Mouse (Mus musculus) T-helper 2 cell (primary cell): ENCODE data around the gene Cep112.

Experiments
- in situ Hi-C: fragments of 300-600 bp; cut with MboI, MseI; formaldehyde crosslinking; loops from one replicate; pipeline ENCODE4 v1.15.1; 2025; ENCODE audit warnings: high pct_unique_total_duplicates

The Cep112 gene

DNA sequence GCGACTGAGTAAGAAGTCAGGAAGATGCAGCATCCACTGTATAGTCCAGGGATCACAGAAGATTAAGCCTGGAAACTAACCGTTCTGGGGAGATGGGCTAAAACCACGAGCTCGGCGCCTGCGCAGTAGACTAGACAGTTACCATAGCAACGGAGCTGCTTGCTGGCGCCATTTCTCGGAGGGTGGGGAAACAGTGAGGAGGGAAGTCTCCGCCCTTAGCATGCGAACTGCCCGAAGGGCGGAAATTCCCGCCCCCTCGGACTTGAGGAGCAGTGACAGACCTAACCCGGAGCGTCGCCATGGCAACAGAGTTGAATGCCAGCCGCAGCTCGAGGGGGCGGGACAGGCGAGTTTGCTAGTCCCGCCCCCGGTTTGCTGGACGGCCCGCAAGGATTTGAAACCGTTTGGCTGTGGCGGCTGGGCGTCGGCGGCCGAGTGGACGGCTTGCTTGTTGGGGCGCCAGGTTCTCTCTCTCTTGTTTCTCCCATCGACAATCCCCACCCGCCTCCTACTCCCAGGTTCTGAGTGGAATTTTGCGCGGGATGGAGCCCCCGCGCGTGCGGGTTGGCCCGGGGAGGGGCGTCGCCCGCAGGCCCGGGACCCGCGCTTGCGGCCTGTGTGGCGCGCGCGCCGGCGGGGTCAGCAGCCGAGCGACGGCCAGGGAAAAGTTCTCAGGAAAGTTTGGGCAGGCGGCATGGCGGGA lies at the start of gene Cep112:
TSS of gene Cep112 (plus strand) at position 304 of the 703 bp plus-strand sequence.
- in situ Hi-C loops = loop anchor here (10.0 kb wide), 1 partner anchor 1910 kb away; the partner anchor contains the start of gene Abca5

- in situ Hi-C loops = no loop called here
These were observed 48.2 kb upstream of the Cep112 start for GRCm38 (mm10) chr11:108376815-108377214.

- in situ Hi-C loops = no loop called here
These were observed 47.2 kb upstream of the Cep112 start for GRCm38 (mm10) chr11:108377680-108378362.

- in situ Hi-C loops = no loop called here
These were observed 46.6 kb upstream of the Cep112 start for GRCm38 (mm10) chr11:108378363-108378751.

- in situ Hi-C loops = no loop called here
These were observed 42.3 kb upstream of the Cep112 start for GRCm38 (mm10) chr11:108382664-108383063.

DNA sequence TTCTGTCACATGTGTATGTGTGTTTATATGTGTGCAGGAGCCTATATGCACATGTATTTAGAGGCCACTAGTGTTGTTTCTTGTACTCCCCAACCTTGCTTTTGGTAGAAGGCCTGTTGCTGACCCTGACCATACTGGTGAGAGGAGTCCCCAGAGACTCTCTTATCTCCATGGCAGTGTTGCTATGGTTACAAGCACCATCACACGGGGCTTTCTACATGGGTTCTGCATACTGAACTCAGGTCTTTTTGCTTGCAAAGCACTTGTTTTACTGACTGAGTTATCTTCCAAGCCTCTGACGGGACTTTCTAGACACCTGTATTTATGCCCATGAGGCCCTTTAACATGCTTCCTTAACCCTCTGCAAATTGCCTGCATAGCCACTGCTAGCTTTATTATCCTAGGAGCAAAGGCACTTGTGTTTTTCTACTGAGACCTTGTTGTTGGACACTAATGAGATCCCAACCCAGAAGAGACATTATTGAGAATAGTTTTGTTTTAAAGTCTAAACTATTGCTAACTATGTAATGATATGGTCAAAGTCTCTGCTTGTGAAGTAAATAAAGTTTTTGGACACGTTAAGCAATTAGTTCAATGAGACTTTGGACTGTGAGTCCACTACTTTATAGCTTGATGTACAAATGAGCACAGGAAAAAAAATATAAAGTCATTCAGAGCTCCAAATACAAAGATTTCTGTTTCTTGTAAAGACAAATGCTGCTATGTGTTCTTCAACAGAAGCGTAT lies 39.9 kb upstream of the Cep112 start:
- in situ Hi-C loops = no loop called here

GRCm38 (mm10) chr11:108385666-108386024 lies 39.3 kb upstream of the Cep112 start:
- in situ Hi-C loops = no loop called here

DNA sequence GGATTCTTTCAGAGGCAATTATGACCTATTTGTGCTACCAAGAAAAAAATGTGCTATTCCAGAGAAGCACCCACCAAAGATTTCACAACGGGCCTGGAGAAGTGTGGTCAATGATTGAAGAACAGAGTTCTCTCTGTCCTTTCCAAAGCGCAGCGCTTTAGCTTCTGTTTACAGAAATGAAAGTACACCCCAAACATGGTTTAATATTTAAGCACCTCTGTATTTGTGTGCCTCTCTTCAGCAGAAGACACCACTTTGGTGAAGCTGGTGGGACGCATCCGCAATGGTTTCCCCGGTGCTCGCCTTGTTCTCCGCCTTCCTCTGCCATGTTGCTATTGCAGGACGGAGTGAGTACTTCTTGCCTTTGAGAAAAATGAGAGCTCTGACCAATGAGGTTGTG lies 29.9 kb upstream of the Cep112 start:
- in situ Hi-C loops = no loop called here

DNA sequence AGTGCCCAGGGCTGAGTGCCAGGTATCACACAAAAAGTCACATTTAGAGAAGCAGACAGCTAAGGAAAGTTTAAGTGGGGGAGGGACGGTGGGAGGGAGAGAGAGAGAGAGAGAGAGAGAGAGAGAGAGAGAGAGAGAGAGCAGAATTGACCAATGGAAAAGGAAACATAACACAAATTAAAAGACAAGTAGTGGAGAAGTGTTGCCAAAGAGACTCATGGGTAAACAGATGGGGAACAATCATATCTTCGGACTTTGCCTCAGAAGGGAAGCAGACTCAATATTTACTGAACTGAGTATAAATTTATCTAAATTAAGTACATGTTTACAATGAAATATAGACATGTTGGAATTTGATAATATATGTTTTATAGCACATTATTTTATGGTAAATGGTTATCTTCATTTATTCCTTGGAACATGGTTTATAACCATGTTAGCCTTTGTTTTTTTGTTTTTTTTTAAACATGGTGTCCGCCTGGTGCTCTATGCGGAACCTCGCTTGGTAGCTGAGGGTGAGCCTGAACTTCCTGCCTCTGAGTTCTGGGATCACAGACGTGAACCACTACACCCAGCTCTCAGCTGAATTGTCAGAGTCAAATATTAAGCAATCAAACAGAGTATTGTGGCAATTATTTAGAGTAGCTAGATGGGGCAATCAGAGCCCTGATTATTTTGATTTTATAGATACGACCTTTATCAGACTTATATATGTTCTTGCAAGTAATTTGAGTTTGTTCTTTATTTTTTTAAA lies 28.7 kb upstream of the Cep112 start:
- in situ Hi-C loops = no loop called here

- in situ Hi-C loops = loop anchor here (10.0 kb wide), 1 partner anchor 405 kb away; no protein-coding TSS in a partner anchor
These were observed 14.9 kb upstream of the Cep112 start for GRCm38 (mm10) chr11:108409876-108410644.

DNA sequence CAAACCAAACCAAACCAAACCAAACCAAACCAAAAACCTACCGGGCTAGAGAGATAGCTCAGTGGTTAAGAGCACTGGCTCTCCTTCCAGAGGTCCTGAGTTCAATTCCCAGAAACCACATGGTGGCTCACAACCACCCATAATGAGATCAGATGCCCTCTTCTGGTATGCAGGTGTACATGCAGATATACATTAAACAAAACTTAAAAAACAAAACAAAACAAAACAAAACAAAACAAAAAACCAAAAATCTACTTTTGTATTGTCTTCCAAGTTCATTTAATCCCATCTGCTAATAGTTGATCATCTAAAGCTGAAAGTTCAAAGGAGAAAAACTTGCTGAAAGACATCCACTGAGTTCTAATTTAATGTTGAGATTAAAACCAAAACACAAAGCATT lies 8.6 kb upstream of the Cep112 start:
- in situ Hi-C loops = loop anchor here (5.0 to 10.0 kb wide), 2 partner anchors 412 to 539 kb away; no protein-coding TSS in a partner anchor

- in situ Hi-C loops = loop anchor here (5.0 to 10.0 kb wide), 2 partner anchors 414 to 541 kb away; no protein-coding TSS in a partner anchor
These were observed 6.5 kb upstream of the Cep112 start for GRCm38 (mm10) chr11:108418540-108418939.

DNA sequence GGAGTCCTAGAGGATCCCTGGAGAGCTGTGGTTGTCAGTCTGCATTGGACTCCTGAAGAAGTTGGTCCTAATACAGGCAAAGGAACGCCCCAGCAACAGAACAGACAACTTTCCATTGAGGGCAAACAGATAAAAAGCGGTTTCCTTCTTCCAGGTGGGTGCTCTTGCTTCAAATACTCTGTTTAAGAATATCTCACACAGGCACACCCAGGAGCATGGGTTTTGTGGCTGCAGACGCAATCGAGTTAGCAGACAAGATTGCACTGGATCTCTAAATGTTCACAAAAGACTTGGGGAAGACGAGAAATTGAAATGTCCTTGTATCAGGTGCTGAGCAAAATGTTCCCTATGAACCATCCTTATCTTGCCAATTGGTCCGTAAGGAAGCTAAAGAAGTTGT lies 5.8 kb upstream of the Cep112 start:
- in situ Hi-C loops = loop anchor here (5.0 to 10.0 kb wide), 2 partner anchors 414 to 542 kb away; no protein-coding TSS in a partner anchor

GRCm38 (mm10) chr11:108420751-108421150 lies 4.2 kb upstream of the Cep112 start:
- in situ Hi-C loops = loop anchor here (10.0 kb wide), 1 partner anchor 1914 kb away; the partner anchor contains the start of gene Abca5

- in situ Hi-C loops = loop anchor here (10.0 kb wide), 1 partner anchor 1912 kb away; the partner anchor contains the start of gene Abca5
These were observed 1.8 kb upstream of the Cep112 start for GRCm38 (mm10) chr11:108423221-108423620.

DNA sequence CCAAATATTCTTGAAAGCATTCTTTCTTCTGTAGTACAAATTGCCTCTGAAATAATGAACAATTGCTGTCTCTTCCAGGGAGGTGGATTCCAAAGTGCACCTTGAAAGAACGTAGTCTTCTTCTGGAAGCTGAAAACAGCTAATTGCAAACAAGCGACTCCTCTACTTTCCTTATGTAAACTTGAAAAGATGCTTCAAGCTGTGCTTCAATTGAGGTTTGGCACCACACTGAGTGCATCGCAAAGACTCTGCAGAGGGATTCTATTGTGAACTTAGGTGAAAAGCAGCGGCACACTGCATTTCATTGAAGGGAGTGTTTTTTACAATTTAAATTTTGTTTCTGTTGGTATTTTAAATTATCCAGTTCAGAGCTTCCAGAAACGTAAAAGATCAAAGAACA lies 881 bp upstream of the Cep112 start:
- in situ Hi-C loops = loop anchor here (10.0 kb wide), 1 partner anchor 1911 kb away; the partner anchor contains the start of gene Abca5

DNA sequence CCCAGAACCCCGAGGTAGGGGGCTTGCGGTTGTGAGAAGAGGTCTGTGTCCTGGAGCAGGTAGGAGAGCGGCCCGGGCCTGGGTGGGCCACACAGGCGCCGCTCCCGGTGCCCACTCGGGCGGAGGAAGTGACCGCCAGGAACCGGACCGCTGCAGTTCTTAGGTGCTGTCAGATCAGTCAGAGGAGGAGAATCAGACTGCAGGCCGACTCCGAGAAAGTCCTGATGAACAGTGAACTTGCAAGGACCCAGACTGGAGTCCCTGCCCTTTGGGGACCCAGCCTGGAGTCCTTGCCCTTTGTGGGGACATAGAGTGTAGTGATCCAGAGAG lies 565 bp downstream of the Cep112 start:
- in situ Hi-C loops = loop anchor here (10.0 kb wide), 1 partner anchor 1909 kb away; the partner anchor contains the start of gene Abca5

DNA sequence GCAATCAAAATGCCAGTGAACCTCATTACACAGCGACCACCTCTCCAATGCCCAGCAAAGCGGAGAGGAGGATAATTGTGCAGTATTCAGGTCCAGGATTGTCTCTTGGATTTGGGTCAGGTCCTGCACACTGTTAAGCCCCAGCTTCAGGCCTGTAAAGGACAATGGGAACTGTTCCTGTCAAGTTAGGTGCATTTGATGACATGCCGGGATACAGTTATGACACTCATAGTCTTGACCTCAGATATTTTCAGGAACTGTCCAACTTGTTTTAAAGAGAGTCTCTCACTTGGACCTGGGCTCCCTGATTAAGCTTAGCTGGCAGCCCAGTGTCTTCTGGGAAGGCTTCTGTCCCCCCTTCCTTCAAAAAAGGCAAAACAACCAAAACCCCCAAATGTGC lies 1.1 kb downstream of the Cep112 start:
- in situ Hi-C loops = loop anchor here (10.0 kb wide), 1 partner anchor 1909 kb away; the partner anchor contains the start of gene Abca5

DNA sequence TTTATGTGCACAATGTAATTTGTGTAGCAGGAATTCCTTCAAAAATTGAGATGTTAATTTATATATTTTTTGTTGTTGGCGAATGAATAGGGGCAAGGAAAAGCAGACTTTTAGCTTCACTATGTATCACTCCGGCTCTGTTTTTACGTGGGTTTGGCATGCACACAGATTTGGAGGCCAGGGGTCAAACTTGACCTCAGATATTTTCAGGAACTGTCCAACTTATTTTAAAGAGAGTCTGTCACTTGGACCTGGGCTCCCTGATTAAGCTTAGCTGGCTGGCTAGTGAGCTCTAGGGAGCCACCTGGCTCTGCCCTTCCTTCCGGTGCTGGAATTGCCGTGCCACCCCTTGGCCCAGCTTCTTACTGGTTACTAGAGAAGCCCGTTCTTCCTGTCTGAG lies 2.2 kb downstream of the Cep112 start:
- in situ Hi-C loops = loop anchor here (10.0 kb wide), 1 partner anchor 1908 kb away; the partner anchor contains the start of gene Abca5

DNA sequence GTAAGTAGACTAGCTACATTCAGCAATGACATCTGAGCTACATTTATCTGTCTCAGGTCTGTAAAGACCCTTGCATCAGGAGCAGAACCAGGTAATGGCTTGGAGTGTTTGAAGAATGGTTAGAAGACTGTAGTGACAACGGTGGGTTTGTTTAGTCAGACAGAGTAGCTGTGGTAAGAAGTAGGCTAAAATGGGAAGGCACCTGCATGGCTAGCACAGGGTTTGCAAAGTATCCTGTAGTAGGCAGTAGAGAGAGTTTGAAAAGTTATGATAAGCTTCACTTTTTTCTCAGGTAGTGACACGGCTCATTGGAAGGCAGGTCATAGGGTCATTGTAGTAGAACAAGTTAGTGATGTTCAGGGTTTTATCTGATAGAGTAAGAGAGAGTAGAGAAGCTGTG lies 4.1 kb downstream of the Cep112 start:
- in situ Hi-C loops = loop anchor here (10.0 kb wide), 1 partner anchor 1906 kb away; the partner anchor contains the start of gene Abca5
